Mouse (Mus musculus) right cerebral cortex, postnatal 36 days (tissue): Measurements from ENCODE around the gene Ndufa11.

ENCODE experiments used
- DNase-seq, 2 experiments: peaks; one replicate each; pipeline ENCODE4 v3.0.0; 2022; ENCODE audit warnings: low spot score in 2 of 2, mixed read lengths in 1 of 2

Ndufa11 gene

DNA sequence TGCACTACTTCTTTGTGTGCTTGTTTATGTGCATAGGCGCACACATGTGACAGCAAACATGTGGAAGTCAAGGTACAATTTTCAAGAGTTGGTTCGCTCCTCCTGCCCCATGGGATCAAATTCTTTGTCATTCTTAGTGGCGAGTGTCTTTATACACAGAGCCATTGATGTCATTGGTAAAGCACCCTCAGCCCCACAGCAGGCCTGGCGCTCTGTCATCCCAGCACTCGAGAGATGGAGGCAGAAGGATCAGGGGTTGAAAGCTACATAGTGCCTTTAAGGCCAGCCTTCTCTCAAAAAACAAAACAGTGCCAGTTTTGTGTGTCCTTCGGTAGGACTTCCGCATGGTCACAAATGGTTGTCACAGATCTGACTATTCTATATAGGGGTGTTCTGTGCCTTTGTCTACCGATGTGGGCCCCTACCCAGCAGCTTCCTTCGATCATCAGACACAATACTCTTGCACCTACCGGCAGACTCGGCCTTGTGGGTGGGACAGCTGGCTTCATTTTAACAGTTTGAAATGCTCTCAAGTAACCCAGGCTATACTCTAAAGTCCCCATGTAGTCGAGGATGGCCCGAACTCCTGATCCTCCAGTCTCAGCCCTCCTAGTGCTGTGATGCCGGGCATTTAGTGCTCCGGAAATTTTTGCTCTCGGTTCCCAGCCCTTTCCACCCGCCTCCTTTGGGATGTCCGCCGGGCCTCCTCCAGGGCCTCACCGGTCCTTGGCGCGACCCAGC lies 1.5 kb upstream of the Ndufa11 start:
- DNase-seq: no peak

DNA sequence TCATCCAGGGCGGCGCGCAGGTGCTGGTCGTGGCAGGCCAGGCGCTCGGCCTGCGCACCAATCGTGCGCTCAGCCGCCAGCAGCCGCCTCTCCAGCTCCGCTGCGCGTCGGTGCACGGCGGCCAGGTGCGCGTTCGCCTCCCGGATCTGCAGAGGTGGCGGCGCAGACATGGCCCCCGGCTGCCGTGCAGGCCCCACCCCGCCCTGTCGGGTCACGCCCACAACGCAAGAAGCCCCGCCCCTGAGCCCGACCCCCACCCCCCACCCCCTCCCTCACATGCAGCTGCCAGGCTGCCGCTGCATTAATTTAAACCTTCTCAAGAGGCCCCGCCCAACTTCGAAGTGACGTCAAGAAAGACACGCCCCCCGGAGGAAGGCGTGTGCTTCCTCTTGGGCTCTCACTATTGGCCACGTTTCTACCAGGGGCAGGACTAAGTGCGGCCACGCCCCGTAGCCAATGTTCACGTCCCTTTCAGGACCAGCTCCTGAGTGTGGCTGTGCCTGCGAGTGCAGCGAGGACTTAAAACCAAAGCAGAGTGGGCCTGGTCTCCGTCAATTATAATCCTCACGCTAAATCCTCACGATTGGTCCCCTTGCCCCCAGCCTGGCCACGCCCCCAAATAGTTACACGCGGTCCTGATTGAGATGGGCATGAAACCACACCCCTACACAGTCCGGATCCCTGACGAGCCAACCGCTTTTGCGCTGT lies 758 bp upstream of the Ndufa11 start:
- peak; percentile 97 to 98 for DNase-seq

DNA sequence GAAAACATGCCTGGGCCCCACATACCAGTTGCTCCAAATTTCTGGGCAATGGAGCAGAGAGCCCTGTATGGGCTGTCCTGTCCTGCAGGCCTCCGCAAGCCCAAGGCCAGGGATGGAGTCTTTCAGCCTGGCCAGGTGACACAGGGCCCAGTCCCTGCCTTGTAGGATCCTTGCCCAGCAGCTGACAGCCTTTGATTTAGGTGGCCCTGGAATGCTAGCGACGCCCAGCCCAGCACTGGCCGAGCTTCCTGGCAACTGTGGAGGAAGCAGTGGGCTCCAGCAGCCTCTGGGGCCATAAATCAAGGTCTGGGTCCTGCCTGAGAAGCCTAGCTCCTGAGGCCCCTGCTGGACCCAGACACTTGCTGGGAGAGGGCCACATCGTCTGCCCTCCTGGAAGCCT lies 4.9 kb downstream of the Ndufa11 start:
- no peak for DNase-seq

DNA sequence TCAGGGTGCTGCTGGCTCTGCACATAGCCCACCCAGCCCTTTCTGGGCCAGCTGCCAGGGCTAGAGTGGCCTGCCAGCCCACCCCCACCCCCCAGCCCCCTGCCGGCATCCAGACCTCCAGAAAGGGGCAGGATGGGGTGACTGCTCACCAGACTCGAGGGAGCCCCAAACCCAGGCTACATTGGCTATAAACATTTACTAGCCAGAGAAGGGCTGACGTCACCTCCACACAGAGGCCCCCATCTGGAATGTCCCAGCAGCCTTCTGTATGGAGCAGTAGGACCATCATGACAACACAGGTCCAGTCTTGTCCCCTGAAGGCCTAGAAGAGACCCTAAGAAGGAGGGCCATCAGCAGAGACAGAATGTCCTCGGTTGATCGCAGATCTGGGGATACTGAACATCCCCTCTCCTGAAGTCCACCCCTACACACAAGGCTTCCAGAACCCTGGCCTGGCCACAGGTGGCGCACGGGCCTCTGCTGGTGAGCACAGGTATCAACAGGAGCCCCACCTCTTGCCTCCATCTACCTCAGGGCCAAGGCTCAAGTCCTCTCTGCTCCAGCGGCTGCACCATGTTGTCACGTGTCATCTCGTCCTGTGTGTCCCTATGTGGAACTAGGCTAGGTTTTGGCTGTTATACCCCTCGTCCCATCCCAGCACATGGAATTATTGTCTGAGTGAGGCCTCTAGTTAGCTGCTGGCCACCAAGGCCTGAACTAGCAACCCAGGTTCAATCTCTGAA lies 6.0 kb downstream of the Ndufa11 start:
- no peak for DNase-seq

DNA sequence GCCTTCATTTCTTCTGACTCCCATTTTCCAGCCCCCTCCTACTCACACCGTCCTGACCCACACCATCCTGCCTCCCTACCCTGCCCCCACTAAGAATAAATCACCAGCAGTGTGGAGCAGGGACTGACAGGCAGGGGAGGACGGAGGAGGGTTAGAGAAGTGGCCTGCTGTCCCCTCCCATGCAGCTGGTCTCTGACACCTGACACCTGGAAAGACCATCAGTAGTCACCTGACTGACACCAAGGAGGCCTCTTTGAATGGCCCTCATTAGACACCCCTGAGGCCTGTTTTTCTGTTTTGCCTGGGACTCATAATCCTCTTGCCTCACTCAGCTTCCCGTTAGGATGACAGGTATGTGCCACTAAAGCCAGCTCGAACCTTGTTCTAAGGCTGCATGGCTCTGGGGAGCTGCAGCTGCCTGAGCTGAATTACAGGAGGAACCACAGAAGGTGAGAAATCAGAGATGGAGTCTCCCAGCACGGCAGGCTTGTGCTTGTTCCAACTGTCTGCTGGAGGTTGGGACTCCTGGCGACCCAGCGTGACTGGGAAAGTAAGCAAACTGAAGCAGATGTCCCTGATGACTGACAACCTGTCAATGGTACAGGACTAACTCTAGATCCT lies 9.6 kb downstream of the Ndufa11 start:
- no peak for DNase-seq

DNA sequence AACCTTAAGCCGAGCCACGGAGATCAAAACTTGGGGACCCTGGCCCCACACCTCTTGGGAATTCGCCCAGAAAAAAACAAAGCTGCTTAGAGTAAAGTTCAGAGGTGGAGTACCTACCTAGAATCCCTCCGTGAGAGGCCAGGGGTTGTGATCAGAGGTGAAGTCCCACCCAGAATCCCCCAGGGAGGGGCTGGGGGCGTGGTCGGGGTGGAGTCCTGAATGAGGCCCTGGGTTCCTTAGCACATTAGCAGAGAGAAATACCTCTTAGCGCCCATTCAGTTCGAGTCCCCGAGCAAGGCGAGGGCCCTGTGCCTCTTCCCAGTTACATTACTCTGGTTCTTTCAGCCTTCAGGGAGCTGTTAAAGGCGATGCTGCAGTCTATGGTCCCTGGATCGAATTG lies 10.1 kb downstream of the Ndufa11 start:
- no peak for DNase-seq

DNA sequence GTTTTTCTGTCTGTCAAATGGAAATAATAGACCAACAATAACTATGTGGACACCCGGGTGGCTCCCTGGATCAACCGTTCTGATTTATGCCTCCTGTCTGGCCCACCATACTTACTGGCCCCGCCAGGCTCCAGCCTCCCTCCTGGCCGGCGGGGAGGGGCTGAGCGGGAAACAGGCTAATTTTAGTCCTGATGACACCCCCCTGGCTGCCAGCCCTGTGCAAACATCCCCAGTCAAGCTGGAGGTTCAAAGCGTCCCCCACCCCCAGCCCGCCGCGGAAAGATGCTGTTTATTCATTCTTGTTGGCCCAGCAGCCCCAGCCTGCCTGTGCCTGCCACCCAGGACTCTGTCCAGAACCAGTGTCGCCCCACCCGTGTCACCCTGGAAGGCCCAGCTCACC lies 10.6 kb downstream of the Ndufa11 start:
- DNase-seq: no peak

DNA sequence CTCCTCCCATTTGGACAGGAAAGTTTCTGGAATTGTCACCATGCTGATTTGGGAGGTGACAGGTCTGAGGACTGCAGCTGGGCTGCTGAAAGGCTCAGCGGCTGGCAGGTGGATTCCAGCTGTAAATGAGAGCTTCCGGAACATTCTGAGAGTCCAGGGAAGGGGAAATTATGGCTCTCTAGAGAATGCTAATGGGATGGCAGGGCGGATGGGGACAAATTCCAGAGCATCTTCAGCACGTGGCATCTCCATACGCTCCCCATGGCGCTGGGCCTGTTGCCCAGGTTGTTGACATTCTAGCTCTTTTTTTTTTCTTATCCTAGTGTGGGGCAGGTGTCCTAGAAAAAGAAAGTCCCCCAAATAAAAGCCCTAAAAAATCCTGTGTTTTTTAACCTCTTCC lies 11.6 kb downstream of the Ndufa11 start:
- no peak for DNase-seq

DNA sequence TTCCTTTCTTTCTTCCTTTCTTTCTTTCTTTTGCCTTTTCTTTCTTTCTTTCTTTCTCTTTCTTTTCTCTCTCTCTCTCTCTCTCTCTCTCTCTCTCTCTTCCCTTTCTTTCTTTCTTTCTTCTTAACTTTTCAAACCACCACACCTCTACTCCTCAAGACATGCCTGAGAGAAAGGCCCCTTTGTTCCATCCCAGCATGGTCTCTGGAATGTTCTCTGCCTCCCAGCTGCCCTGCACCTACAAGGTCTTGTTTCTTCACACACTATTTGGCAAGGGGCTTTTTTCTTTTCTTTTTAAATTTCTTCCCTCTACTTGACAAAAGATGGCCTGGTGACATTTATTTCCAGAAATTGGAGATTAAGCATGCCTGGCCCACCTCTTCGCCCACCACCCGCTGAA lies 12.1 kb downstream of the Ndufa11 start:
- DNase-seq: no peak

DNA sequence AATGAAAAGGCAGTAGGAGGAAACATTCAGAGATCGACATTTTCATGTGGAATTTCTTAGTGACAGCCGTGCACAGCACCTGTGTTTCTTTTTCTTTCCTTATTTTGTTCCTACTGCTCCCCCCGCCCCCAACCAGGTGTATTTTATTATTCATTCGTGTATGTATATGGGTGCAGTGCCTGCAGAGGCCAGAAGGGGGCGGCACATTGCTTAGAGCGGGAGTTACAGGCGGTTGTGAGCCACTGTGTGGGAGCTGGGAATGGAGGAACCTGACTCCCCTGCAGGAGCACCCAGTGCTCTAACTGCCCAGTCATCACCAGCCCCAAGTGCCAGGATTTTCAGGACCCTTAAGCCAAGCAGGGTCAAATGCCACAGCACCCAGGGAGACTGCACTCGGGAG lies 19.0 kb downstream of the Ndufa11 start:
- DNase-seq: no peak

DNA sequence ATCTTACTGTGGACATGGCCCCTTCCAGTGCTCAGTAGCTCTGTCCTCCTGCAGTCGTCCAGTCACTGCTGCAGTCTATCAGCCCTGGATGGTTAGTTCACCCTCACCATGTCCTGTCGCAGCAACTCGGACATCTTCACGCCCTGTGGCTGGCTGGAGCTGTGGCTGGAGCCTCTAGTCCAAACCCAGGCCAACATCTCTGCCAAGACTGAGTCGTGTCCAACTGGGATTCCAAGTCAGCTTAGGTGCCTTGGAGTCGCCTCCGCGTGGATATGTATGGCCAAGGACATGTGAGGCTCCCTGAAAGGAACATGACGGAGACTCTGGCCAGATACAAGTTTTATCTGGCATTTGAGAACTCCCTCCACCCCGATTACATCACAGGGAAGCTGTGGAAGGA lies 20.7 kb downstream of the Ndufa11 start:
- DNase-seq: no peak

DNA sequence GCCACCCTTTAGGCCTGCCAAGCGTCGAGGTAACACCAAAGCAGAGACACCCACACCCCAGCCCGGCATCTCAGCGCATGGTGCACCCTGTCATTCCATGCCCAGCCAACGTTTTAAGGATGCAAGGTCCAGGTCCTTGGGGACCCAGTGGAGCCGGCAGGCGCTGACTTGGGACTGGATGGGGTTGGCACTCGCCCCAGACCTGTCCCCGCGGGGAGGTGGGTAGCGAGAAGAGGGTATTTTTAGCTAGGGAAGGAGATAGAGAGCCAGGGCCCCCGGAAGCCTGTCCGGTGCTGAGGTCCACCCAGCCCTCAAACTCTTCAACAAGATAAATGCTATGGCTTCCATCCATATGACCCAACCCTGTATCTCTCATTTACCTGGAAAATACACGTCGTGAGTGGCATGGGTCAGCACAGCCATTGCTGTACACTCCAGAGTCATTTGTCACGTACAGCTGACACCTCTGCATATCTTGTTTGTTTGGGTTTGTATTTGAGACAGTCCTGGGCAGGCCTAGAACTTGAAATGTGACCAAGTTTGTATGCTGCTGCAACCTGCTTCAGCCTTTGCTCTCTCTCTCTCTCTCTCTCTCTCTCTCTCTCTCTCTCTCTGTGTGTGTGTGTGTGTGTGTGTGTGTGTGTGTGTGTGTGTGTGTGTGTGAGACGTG lies 22.7 kb downstream of the Ndufa11 start:
- DNase-seq: no peak

DNA sequence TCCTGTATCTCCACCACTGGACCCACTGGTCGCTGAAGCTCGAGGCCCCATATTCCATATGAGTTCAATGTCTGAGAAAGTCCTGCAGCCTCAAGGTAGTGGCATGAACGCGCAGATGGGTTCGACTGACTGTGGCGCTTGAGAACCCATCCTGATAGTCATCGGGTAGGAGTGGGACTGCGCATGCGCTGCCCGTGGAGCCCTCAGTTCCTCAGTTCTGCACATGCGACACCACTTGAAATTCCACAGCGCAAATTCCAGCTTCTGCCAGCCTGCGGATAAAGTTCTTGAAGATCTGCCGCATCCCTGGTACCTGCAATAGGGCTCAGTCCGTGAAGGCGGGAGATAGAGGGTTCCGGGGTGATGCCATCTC lies 23.2 kb downstream of the Ndufa11 start:
- no peak for DNase-seq

DNA sequence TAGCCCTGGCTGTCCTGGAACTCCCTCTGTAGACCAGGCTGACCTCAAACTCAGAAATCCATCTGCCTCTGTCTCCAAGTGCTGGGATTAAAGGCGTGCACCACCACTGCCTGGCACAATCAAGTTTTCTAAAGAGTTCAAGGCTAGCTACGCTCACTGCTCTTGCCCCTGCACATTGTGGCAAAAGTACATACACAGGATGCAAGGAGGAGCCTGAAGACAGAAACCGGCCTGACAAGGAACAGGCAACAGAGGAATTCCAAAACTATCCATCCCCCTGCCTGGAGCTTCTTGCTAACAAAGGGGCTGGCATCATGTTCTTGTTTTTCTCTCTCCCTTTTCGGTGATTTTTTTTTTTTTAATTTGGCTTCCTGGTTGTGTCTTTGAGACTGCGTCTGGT lies 26.6 kb downstream of the Ndufa11 start:
- DNase-seq: no peak

DNA sequence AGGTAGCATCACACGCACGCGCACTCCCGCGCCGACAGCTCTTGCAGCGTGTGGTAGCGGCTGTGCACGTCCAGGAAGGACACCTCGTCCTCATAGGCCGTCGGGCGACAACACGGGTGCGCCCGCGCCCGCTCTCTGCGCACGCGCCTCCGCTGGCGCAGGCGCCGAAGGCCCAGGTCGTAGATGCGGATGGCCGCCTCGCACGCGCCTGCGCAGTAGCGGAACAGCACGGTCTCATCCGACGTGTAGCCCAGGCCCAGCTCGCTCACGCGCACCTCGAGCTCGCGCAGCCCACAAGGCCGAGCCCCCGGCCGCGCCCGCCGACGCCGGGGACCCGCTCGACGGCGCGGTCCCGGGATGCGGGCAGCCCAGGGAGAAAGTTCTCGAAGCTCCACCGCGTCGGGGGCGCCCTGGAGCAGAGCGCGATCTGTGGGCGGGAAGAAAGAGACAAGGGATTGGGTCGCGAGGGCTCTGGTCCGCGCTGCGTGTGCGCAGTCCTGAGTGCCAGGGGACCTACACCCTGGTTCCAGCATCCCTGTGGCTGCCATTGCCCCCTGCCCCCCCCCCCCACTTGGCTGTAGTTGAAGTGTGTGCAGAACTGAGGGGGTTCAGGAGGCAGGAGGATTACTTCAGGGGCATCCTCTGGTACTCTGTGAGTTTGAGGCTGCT lies 34.0 kb downstream of the Ndufa11 start:
- no peak for DNase-seq

DNA sequence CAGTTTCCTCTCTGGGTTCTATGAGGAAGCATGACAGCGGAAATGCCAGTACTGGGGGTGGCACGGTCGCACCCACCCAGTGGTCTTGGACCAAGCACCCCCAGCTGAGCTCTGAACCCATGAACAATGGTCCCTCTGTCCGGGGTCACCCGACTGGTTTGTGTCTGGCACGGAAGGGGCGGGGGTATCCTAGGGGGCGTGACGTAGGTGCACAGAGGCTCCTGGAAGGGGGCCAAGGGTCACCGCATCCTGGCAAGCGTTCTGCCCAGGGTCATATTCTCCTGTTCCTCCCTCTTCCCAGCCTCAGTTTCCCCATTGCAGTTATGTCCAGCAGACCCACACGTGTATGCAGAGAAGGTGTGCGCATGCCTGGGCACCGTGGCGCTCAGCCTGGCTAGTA lies 35.9 kb downstream of the Ndufa11 start:
- no peak for DNase-seq

DNA sequence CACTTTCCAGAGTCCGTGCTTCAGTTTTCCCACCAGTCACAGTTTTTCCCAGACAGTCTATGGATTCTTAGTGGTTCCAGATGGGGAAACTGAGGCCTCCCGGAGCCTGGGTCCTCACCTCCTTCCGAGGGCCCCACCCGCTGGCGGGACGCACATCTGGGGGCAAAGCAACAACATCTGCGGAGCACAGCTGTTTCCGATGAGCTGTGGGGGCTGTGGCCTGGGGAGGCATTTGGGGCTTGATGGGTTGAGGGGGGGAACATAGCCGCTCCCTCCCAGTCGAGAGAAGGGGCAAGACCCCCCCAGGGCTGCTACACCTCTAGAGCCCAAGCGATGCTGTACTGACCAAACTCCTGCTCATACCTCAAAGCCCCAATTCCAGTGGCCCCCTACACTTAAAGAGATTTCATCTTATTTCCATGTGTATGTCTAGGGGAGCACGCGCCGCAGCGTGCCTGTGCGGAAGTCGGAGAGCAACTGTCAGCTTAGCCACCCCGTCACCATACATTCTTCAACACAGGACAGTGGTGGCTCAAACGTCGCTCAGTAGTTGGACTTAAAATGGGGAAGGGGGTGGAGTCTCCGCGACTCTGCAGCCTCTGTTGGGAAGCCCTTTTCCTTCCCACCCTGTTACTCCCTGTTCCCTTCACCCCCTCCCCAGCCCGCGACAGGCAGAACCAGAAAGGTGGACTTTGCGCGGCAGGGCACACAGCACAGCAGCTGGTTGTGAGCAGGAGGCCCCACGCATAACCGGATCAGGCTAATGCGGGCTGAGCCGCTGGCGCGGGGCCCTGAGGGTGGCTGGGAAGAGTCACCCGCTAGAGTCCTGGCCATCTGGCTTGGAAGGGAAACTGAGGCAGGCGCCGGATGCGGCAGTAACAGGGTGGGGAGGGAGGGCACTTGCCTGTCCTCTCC lies 37.0 kb downstream of the Ndufa11 start:
- DNase-seq: no peak

DNA sequence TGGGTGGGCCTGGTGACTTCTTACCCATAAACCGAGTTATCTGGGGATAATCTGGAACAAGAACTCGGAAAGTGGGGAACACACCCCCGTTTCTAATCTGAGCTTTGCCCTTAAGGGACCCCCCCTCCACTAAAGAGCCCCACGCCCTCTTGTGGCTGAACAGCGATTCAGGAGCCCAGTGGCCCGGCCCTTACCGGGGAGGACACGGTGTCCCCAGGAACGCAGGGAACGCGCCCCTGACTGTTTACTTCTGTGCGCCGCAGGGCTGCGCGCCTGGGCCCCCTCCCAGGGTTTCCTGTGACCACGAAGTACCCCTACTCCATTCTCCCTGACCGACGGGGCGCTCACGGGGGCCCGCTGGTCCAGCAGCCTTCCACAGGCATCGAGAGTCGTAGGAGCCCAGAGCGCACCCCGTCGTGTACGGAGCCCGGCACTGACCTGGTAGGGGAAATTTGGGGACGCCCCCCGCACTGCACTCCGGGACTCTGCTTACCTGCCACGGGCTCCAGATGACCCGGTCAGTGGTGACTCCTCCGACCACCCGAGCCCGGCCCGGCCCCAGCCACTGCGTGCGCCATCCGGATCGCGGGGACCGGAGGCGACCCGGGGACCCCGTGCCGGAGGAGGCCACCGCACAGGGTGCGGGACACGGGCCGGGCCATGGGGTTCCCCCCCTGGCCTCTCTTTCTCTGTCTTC lies 39.3 kb downstream of the Ndufa11 start:
- no peak for DNase-seq

DNA sequence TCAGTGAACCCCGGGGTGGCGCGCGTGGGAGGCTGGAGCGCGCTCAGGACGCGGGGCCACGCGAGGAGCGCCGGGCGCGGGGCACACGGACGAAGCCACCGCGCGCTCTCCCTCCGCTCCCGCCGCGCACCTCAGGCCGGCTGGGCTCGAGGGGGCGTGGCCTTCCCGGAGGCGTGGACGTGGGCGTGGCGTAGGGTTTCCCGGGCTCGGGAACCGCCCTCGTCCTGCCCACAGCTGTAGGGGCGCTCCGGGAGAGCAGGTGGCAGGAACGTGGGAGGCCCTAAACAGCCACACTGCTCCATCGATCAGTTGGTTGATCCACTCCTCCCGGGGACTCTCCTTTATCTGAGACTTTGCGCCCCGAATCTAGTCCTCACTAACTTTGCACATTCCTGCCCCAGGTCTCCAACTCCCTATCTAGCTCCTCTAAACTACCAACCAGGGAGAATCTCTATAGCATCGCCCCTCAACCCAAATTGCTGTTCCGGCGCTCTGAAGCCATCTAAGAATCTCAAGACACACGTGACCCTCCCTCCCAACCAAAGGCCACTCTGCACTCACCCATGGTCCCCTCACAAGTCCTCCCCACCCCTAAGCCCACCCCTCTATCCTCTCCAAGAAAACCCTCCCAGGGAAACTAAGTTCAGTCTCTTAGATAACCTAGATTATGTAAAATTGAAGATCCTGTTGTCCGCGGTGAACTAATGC lies 40.0 kb downstream of the Ndufa11 start, which contains the start of gene Nrtn:
Gene Nrtn (minus strand): TSS at position 115 of the 708 bp plus-strand sequence.
- DNase-seq: no peak
